Mouse (Mus musculus) G1E (cell line): ENCODE measurements at regions not wholly inside any gene's neighbourhood (a gene's known extent, or its start where the extent isn't known, plus 50 kb on each side); places are given as distances from the start of the nearest gene placed in this dataset.

Source experiments
- CTCF ChIP-seq: IDR thresholded peaks from 2 replicates; pipeline ENCODE4 v1.5.1; 2012; ENCODE audit warnings: low read depth, low read length, inconsistent platforms, mixed read lengths
- GATA1 ChIP-seq: IDR thresholded peaks from 2 replicates; pipeline ENCODE4 v1.6.1; 2012; ENCODE audit warnings: borderline replicate concordance, low read length, inconsistent platforms, mixed read lengths
- TAL1 ChIP-seq: conservative IDR thresholded peaks from 2 replicates; pipeline ENCODE4 v1.6.1; 2012; ENCODE audit warnings: low read depth, low read length, inconsistent platforms, mixed read lengths

- TF ChIP-seq CTCF (no peak), GATA1 (no peak), TAL1 (no peak)
Measured at GRCm38 (mm10) chr14:106607041-106607440, 501.0 kb downstream of the Trim52 start.
